Mouse (Mus musculus): ENCODE measurements around the gene Pacsin2.

GRCm38 (mm10) chr15:83471476-83471875 lies 7.1 kb upstream of the Pacsin2 start:
- TF ChIP-seq CTCF (IDR thresholded peaks at IDR 0.05; ENCODE audit: low read depth) (no peak), EP300 (IDR thresholded peaks at IDR 0.05; ENCODE audit: low read depth) (no peak)

All from liver, postnatal 0 days (tissue).